Comparison of ENCODE assay signal across 13 mouse cellular contexts in genomic region chr3:27904659-27905330, GRCm38 (mm10). TPM values are rescaled to one million over a fixed set of nuclear protein-coding genes. Genes with fewer than 3 reads are reported as not detected.
DNase-seq lines count a peak whose midpoint lies in the region; ATAC-seq lines count a peak whose summit lies in the region.
"Had no signal": no experiment of that assay in that cellular context is flagged by ENCODE, and none has a peak within 500 bp of the region (broad histone marks: within the 10 kb centered on the region; RNA-seq: fewer than 3 reads in every experiment).

No protein-coding gene starts in this region.

- peak; percentile 91 for ATAC-seq in heart, embryonic 16.5 days (replicated peaks; ENCODE audit: extremely low read depth, insufficient read depth, low FRiP score)
- ATAC-seq in liver, embryonic 15.5 days (ENCODE audit: insufficient read depth), result peak; percentile 58

- DNase-seq in gastrocnemius, adult 18-20 months (ENCODE audit: low spot score), result peak; percentile 42
- no peak for DNase-seq in gastrocnemius, postnatal 4 days (ENCODE audit: low spot score in 2 of 2)
- peak; percentile 17 for DNase-seq in Muller cell, postnatal 12 days (ENCODE audit: inconsistent ontology term)
- DNase-seq in thymus, adult 18-20 months, result no peak
- DNase-seq in layer of hippocampus, adult 9-11 months, result no peak
- DNase-seq in c-Kit-positive CD71-positive TER-119-positive erythroid progenitor cells, embryonic 14.5 days (ENCODE audit: low spot score), result no peak
- DNase-seq: cerebellum, adult 9-10 months; thymus, postnatal 25 days had no signal

- no peaks in the 10 kb centered on the region for H3K27me3 ChIP-seq in heart, embryonic 16.5 days (ENCODE audit: control insufficient read depth, insufficient read depth, low read length)
- no peaks in the 10 kb centered on the region for H3K27me3 ChIP-seq in liver, embryonic 15.5 days

- peak overlapping the region; percentile 82 for H3K27ac ChIP-seq in heart, embryonic 16.5 days (ENCODE audit: low read length)
- H3K27ac ChIP-seq in liver, embryonic 15.5 days (replicated peaks), result peak overlapping the region; percentile 22; the same call in 1 of the 2 replicates
- H3K27ac ChIP-seq: left cerebral cortex, adult 2 months had no signal

- WGBS in heart, embryonic 16.5 days, result 16% methylated on average over 13 of the region's 13 CpGs
- WGBS in liver, embryonic 15.5 days (ENCODE audit: insufficient replicate concordance), result 15% methylated on average over 13 of the region's 13 CpGs

- H3K4me3 ChIP-seq in heart, embryonic 16.5 days (ENCODE audit: low read length), result no peak overlapping the region; the same call in 1 of the 2 replicates
- no peak overlapping the region for H3K4me3 ChIP-seq in liver, embryonic 15.5 days (replicated peaks)
- H3K4me3 ChIP-seq: left cerebral cortex, adult 2 months had no signal

- no peak overlapping the region for H3K9ac ChIP-seq in heart, embryonic 16.5 days (ENCODE audit: low read length)
- no peak overlapping the region for H3K9ac ChIP-seq in liver, embryonic 15.5 days

- no peaks in the 10 kb centered on the region for H3K36me3 ChIP-seq in heart, embryonic 16.5 days (ENCODE audit: control insufficient read depth, insufficient read depth)
- no peaks in the 10 kb centered on the region for H3K36me3 ChIP-seq in liver, embryonic 15.5 days (replicated peaks)

- peaks cover 11% of the 10 kb centered on the region for H3K9me3 ChIP-seq in heart, embryonic 16.5 days (replicated peaks; ENCODE audit: control insufficient read depth, low read length)
- no peaks in the 10 kb centered on the region for H3K9me3 ChIP-seq in liver, embryonic 15.5 days (replicated peaks)

- H3K4me2 ChIP-seq in heart, embryonic 16.5 days (ENCODE audit: low read depth, low read length), result peak overlapping the region; percentile 30
- H3K4me2 ChIP-seq in liver, embryonic 15.5 days, result no peak overlapping the region; the same call in 1 of the 2 replicates

- H3K4me1 ChIP-seq in heart, embryonic 16.5 days (ENCODE audit: control insufficient read depth, insufficient read depth, low read length), result peaks cover 11% of the 10 kb centered on the region
- H3K4me1 ChIP-seq in liver, embryonic 15.5 days (replicated peaks), result peaks cover 9% of the 10 kb centered on the region; the same call in 1 of the 2 replicates

RNA-seq across cellular contexts. Expression of gene Tmem212, which starts 8.6 kb away (rescaled TPM):
- not detected for total RNA-seq in gastrocnemius, adult 18-20 months (2021)
- not detected for total RNA-seq in gastrocnemius, postnatal 4 days (2021)
- 0.72 TPM in 1 of 2 replicates, not detected in the other for polyA plus RNA-seq in heart, embryonic 16.5 days (2015; fragmentation: Nextera tagmentation; extraction: Ambion mirVana)
- not detected in 2 replicates for polyA plus RNA-seq in liver, embryonic 15.5 days (2015; fragmentation: Nextera tagmentation; extraction: Ambion mirVana)
- total RNA-seq: neutrophil, adult 5-6 weeks had no signal
- polyA plus RNA-seq: C2C12 had no signal

RNA-seq across cellular contexts. Expression of gene Pld1, which starts 33.7 kb away (rescaled TPM):
- total RNA-seq in gastrocnemius, adult 18-20 months (2021), result 1 to 10 TPM; 4.4 to 5.4 TPM
- 10 to 100 TPM; 13.9 to 14.7 TPM for total RNA-seq in gastrocnemius, postnatal 4 days (2021)
- 7.8 and 8.3 TPM in 2 replicates for polyA plus RNA-seq in heart, embryonic 16.5 days (2015; fragmentation: Nextera tagmentation; extraction: Ambion mirVana)
- 4.7 and 5.6 TPM in 2 replicates for polyA plus RNA-seq in liver, embryonic 15.5 days (2015; fragmentation: Nextera tagmentation; extraction: Ambion mirVana)

Comparison
In these comparisons a context has a peak if more than half of its experiments do, and no peak if none do; other contexts are left out.
1. DNase-seq: peak in gastrocnemius, adult 18-20 months (single experiment) and Muller cell, postnatal 12 days (single experiment); none in gastrocnemius, postnatal 4 days (0 of 2), thymus, adult 18-20 months (0 of 2), layer of hippocampus, adult 9-11 months (single experiment) and c-Kit-positive CD71-positive TER-119-positive erythroid progenitor cells, embryonic 14.5 days (single experiment).